Mouse (Mus musculus) midbrain, postnatal 0 days (tissue): ENCODE measurements around the gene Nek6. TPM values are rescaled to one million over a fixed set of nuclear protein-coding genes. Genes with fewer than 3 reads are reported as not detected.

Experiments used
- ATAC-seq: fragments of 200-750 bp; cut with Nextera tagmentation; 2 replicates; pipeline ENCODE4 v1.8.0; 2017; ENCODE audit warnings: moderate number of reproducible peaks, mild to moderate bottlenecking, moderate TSS enrichment, moderate library complexity; ENCODE audit not compliant: low FRiP score
- DNase-seq: peaks from one replicate; pipeline ENCODE4 v3.0.0-alpha.2; 2015; ENCODE audit warnings: low spot score
- H3K27ac ChIP-seq: fragments of 300-500 bp; sonication (generic); 2 replicates; pipeline ENCODE4 v1.5.1; 2014; ENCODE audit warnings: low read depth, mild to moderate bottlenecking, low read length, mixed read lengths
- H3K27me3 ChIP-seq: fragments of 300-500 bp; sonication (generic); 2 replicates; pipeline ENCODE4 v1.6.1; 2014; ENCODE audit warnings: low read length, control low read depth, mixed read lengths; ENCODE audit not compliant: insufficient read depth
- H3K36me3 ChIP-seq: fragments of 300-500 bp; sonication (generic); 2 replicates; pipeline ENCODE4 v1.6.1; 2014; ENCODE audit warnings: low read length, control low read depth, mixed read lengths; ENCODE audit not compliant: insufficient read depth
- H3K4me1 ChIP-seq: fragments of 300-500 bp; sonication (generic); 2 replicates; pipeline ENCODE4 v1.6.1; 2014; ENCODE audit warnings: mild to moderate bottlenecking, control low read depth, antibody characterized with exemption, low read length, mixed read lengths; ENCODE audit not compliant: insufficient read depth
- H3K4me2 ChIP-seq: fragments of 300-500 bp; sonication (generic); 2 replicates; pipeline ENCODE4 v1.6.1; 2014; ENCODE audit warnings: low read depth, mild to moderate bottlenecking, low read length, mixed read lengths; ENCODE audit not compliant: poor library complexity, severe bottlenecking
- H3K4me3 ChIP-seq: fragments of 300-500 bp; sonication (generic); 2 replicates; pipeline ENCODE4 v1.5.1; 2014; ENCODE audit warnings: low read depth, mild to moderate bottlenecking, low read length, moderate library complexity
- H3K9ac ChIP-seq: fragments of 300-500 bp; sonication (generic); replicated peaks from 2 replicates; pipeline ENCODE4 v1.6.1; 2014; ENCODE audit warnings: mild to moderate bottlenecking, low read length, moderate library complexity, mixed read lengths; ENCODE audit not compliant: poor library complexity, severe bottlenecking
- H3K9me3 ChIP-seq: fragments of 300-500 bp; sonication (generic); 2 replicates; pipeline ENCODE4 v1.6.1; 2016; ENCODE audit warnings: low read length, control low read depth
- CTCF ChIP-seq: IDR thresholded peaks from 2 replicates; pipeline ENCODE4 v1.5.1; 2016; ENCODE audit warnings: antibody characterized with exemption, mild to moderate bottlenecking
- WGBS: fragments of 180-500 bp; shearing (Covaris S2); extraction: QIAGEN DNeasy Blood & Tissue Kit; methylation state at CpG from one replicate; pipeline ENCODE4 v1.1.7; 2014; 5-methylcytosine and 5-hydroxymethylcytosine counted together
- polyA plus RNA-seq: library from polyadenylated mRNA; unstranded; fragments of >200 nt; fragmentation: Nextera tagmentation; extraction: Ambion mirVana; gene quantifications from 2 replicates; pipeline ENCODE4 v1.2.1, GENCODE M21; 2015
- total RNA-seq: library from RNA; depleted of rRNA; stranded (reverse); fragments of >200 nt; gene quantifications from 2 replicates; pipeline ENCODE4 v1.2.3, GENCODE M21; 2014

Nek6 gene
- total and polyA plus RNA-seq, 2 experiments from 2014 or later = 22.8 to 56.0 TPM

DNA sequence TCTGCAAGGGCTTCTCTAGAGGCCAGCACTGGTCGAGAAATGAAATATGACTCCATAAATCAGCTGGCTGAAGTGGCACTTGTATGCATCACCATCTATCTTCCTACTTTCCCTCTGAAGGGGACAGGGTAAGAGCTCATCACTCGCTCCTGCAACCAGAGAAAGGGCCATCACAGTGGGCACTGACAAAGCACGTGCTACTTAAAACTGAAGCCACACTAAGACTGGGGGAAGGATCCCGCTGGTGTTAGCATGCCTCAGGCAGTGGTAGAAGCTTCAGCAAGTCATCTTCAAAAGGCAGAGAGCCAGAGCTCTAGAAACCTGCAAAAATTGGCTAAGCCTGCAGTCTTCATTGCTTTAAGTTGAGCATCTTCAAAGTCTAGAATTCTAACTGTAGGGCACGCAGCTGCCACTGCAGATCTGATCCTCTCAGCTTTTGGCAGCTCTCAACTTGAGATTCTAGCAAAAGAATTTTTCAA lies 97.4 kb downstream of the Nek6 start:
- Histone ChIP-seq H3K9me3 (no peaks in the 10 kb centered on the region), H3K36me3 (no peaks in the 10 kb centered on the region), H3K4me2 (no peak overlapping the region), H3K27me3 (no peaks in the 10 kb centered on the region), H3K9ac (no peak overlapping the region), H3K27ac (peak overlapping the region; percentile 43; the same call in 1 of the 2 replicates), H3K4me1 (no peaks in the 10 kb centered on the region), H3K4me3 (no peak overlapping the region)
- DNase-seq (no peak), ATAC-seq (peak; percentile 73)
- no peak for TF ChIP-seq CTCF
- 37% methylated on average over 5 of the region's 5 CpGs for WGBS

DNA sequence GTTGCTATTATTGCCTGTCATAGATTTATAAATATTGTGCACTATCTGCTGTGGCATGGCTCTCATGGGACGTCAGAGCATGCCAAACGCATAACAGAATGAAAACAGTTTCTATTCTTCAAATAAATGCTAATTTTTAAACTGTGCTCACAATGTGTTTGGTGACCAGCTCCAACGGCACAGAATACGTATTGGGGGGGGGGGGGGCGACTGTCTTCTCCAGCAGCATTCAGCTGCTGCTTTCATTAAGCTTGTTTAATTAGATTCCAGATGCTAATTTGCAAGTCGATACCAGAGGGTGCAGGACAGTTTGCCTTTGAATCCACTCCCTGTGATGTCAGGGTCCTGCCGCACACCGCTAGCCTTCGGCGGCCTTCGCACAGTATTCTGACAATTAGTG lies 97.9 kb downstream of the Nek6 start:
- Histone ChIP-seq H3K9ac (no peak overlapping the region), H3K27me3 (no peaks in the 10 kb centered on the region), H3K9me3 (no peaks in the 10 kb centered on the region), H3K27ac (peak overlapping the region; percentile 28; the same call in 1 of the 2 replicates), H3K4me2 (no peak overlapping the region), H3K4me1 (no peaks in the 10 kb centered on the region), H3K36me3 (no peaks in the 10 kb centered on the region), H3K4me3 (no peak overlapping the region)
- no peak for TF ChIP-seq CTCF
- WGBS = 22% methylated on average over 11 of the region's 11 CpGs
- ATAC-seq = peak; percentile 50
- DNase-seq = no peak

GRCm38 (mm10) chr2:38610161-38610560 lies 98.7 kb downstream of the Nek6 start:
- Histone ChIP-seq H3K4me3 (no peak overlapping the region), H3K27ac (no peak overlapping the region), H3K36me3 (no peaks in the 10 kb centered on the region), H3K9ac (no peak overlapping the region), H3K4me2 (no peak overlapping the region), H3K27me3 (no peaks in the 10 kb centered on the region), H3K9me3 (no peaks in the 10 kb centered on the region), H3K4me1 (peaks cover 8% of the 10 kb centered on the region; the same call in 1 of the 2 replicates)
- WGBS = 96% methylated on average over 2 of the region's 2 CpGs
- DNase-seq = no peak
- TF ChIP-seq CTCF = no peak
- ATAC-seq = no peak

- Histone ChIP-seq H3K36me3 (no peaks in the 10 kb centered on the region), H3K4me3 (no peak overlapping the region), H3K27me3 (no peaks in the 10 kb centered on the region), H3K9ac (no peak overlapping the region), H3K9me3 (no peaks in the 10 kb centered on the region), H3K27ac (no peak overlapping the region), H3K4me2 (no peak overlapping the region), H3K4me1 (peaks cover 10% of the 10 kb centered on the region; the same call in 1 of the 2 replicates)
- WGBS = 77% methylated on average over 6 of the region's 6 CpGs
- no peak for TF ChIP-seq CTCF
- no peak for ATAC-seq
- no peak for DNase-seq
Observed at GRCm38 (mm10) chr2:38612596-38612995, 101.2 kb downstream of the Nek6 start.

- Histone ChIP-seq H3K36me3 (no peaks in the 10 kb centered on the region), H3K4me2 (no peak overlapping the region), H3K27ac (no peak overlapping the region), H3K4me3 (no peak overlapping the region), H3K9ac (no peak overlapping the region), H3K4me1 (peaks cover 10% of the 10 kb centered on the region; the same call in 1 of the 2 replicates), H3K27me3 (no peaks in the 10 kb centered on the region), H3K9me3 (no peaks in the 10 kb centered on the region)
- WGBS = 84% methylated on average over 3 of the region's 3 CpGs
- no peak for TF ChIP-seq CTCF
- DNase-seq (no peak), ATAC-seq (no peak)
Observed at GRCm38 (mm10) chr2:38613576-38613975, 102.1 kb downstream of the Nek6 start.

DNA sequence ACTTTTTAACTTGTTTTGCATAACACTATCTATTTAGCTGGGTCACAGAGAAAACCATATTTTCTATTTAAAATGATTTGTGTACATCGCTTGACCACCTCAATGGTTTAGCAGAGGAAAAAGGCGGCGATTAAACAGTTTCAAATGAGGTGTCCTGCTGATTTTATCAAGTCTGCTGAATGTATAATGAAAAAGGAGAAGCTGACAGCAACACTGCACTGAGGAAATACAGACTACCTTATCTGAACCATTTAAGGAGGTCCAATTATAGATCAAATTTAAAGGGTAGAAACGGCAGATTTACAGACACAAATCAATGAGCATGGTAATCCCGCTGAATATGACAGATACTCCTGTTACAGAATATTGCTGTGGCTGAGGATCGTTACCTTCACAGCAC lies 103.0 kb downstream of the Nek6 start:
- no peak overlapping the region for H3K4me3 ChIP-seq
- H3K4me1 ChIP-seq = peaks cover 10% of the 10 kb centered on the region; the same call in 1 of the 2 replicates
- no peak for DNase-seq
- no peak overlapping the region for H3K4me2 ChIP-seq
- 40% methylated on average over 6 of the region's 6 CpGs for WGBS
- no peaks in the 10 kb centered on the region for H3K9me3 ChIP-seq
- 0 out of 2 replicates have a peak overlapping the region, but pooled peaks have one; percentile 33 for H3K9ac ChIP-seq
- TF ChIP-seq CTCF = no peak
- no peaks in the 10 kb centered on the region for H3K36me3 ChIP-seq
- ATAC-seq = no peak
- no peaks in the 10 kb centered on the region for H3K27me3 ChIP-seq
- H3K27ac ChIP-seq = peak overlapping the region; percentile 21; the same call in 1 of the 2 replicates
